18 mouse cellular contexts compared by ENCODE assay signal in the genomic region with DNA sequence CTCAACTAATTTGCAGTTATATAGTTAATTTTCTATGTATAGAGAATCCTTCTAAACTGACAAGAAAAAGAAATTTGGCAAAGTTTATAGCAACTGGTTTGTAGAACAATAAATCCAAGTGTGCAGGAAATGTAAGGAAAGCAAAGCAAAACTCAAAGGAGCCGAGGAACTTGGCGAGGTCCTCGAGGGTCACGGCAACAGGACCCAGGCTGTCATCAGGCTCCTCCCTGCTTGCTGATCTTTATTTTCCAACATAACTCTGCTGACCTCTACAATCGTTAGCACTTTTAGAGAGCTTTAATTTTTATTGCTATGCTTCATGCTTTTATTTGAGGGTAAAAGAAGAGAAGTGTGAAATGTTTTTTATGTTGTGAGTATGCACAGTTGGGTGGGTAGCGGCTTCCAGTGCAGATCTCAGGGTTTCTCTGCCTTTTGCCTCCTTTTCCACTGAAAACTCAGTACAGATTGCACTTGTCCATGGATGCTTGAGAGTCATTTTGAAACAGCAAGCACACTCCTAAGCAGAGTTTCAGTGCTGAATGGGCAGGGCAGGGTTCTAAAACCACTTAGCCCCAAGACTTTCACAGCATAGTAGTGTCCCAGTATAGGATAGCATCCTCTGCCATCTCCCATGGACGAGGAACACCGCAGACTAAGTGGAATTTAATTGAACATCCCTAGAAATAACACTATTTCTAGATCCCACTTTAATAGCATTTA.
DNase-seq lines count a peak whose midpoint lies in the region; ATAC-seq and TF ChIP-seq lines count a peak whose summit lies in the region.
"Had no signal": no experiment of that assay in that cellular context is flagged by ENCODE, and none has a peak within 500 bp of the region (broad histone marks: within the 10 kb centered on the region; RNA-seq: fewer than 3 reads in every experiment).

No protein-coding gene starts in this region.

- no peak overlapping the region for H3K4me2 ChIP-seq in heart, embryonic 15.5 days
- H3K4me2 ChIP-seq in liver, embryonic 12.5 days: no peak overlapping the region
- H3K4me2 ChIP-seq in lung, postnatal 0 days (replicated peaks; ENCODE audit: low read depth, low read length): no peak overlapping the region
- H3K4me2 ChIP-seq: embryonic facial prominence, embryonic 13.5 days; limb, embryonic 13.5 days; midbrain, embryonic 12.5 days; neural tube, embryonic 13.5 days had no signal

- peak; percentile 39 for DNase-seq in adrenal gland, adult 2 months
- DNase-seq in adrenal gland, postnatal 4 days (ENCODE audit: low spot score in 2 of 2): no peak
- DNase-seq in heart, postnatal 4 days: no peak
- DNase-seq in liver: no peak
- peak; percentile 23 for DNase-seq in testis, postnatal 10 days (ENCODE audit: low spot score)
- no peak for DNase-seq in lung, postnatal 0 days (ENCODE audit: low spot score)
- DNase-seq: cerebellum, adult 9-10 months; heart, adult 11 months; lung, adult 2 months; spleen, adult 18-20 months had no signal

- TF ChIP-seq EP300 in lung, postnatal 0 days (IDR thresholded peaks at IDR 0.05): no peak

- no peak for TF ChIP-seq CTCF in lung, postnatal 0 days (IDR thresholded peaks at IDR 0.05)

- no peak for ATAC-seq in heart, embryonic 15.5 days (replicated peaks; ENCODE audit: insufficient number of reproducible peaks, insufficient read depth, low FRiP score, low read depth)
- ATAC-seq in liver, embryonic 12.5 days: no peak
- ATAC-seq in lung, postnatal 0 days: no peak
- ATAC-seq: forebrain, embryonic 16.5 days; intestine, postnatal 0 days had no signal

- no peak overlapping the region for H3K9ac ChIP-seq in heart, embryonic 15.5 days
- H3K9ac ChIP-seq in liver, embryonic 12.5 days: no peak overlapping the region
- no peak overlapping the region for H3K9ac ChIP-seq in lung, postnatal 0 days (replicated peaks; ENCODE audit: low read depth)
- H3K9ac ChIP-seq: embryonic facial prominence, embryonic 13.5 days; limb, embryonic 13.5 days; midbrain, embryonic 12.5 days; neural tube, embryonic 13.5 days had no signal

- H3K9me3 ChIP-seq in heart, embryonic 15.5 days (replicated peaks): no peaks in the 10 kb centered on the region
- H3K9me3 ChIP-seq in liver, embryonic 12.5 days (replicated peaks): no peaks in the 10 kb centered on the region
- no peaks in the 10 kb centered on the region for H3K9me3 ChIP-seq in lung, postnatal 0 days (ENCODE audit: low read length)
- H3K9me3 ChIP-seq: embryonic facial prominence, embryonic 13.5 days; limb, embryonic 13.5 days; midbrain, embryonic 12.5 days; neural tube, embryonic 13.5 days had no signal

- H3K4me1 ChIP-seq in heart, embryonic 15.5 days (replicated peaks): peaks cover 33% of the 10 kb centered on the region
- H3K4me1 ChIP-seq in liver, embryonic 12.5 days: peaks cover 49% of the 10 kb centered on the region
- H3K4me1 ChIP-seq in lung, postnatal 0 days (ENCODE audit: insufficient read depth, low read depth, low read length): no peaks in the 10 kb centered on the region; the same call in 1 of the 2 replicates
- H3K4me1 ChIP-seq: midbrain, embryonic 12.5 days had no signal

- H3K27me3 ChIP-seq in heart, embryonic 15.5 days: no peaks in the 10 kb centered on the region
- H3K27me3 ChIP-seq in liver, embryonic 12.5 days (replicated peaks): peaks cover 7% of the 10 kb centered on the region; the same call in 1 of the 2 replicates
- no peaks in the 10 kb centered on the region for H3K27me3 ChIP-seq in lung, postnatal 0 days (replicated peaks; ENCODE audit: insufficient read depth, low read length)
- H3K27me3 ChIP-seq: embryonic facial prominence, embryonic 13.5 days; limb, embryonic 13.5 days; midbrain, embryonic 12.5 days; neural tube, embryonic 13.5 days had no signal

- H3K36me3 ChIP-seq in heart, embryonic 15.5 days: peaks cover 7% of the 10 kb centered on the region
- H3K36me3 ChIP-seq in liver, embryonic 12.5 days: peaks cover 25% of the 10 kb centered on the region; the same call in 1 of the 2 replicates
- no peaks in the 10 kb centered on the region for H3K36me3 ChIP-seq in lung, postnatal 0 days (ENCODE audit: insufficient read depth, low read length)

- peak overlapping the region; percentile 79 for H3K27ac ChIP-seq in heart, embryonic 15.5 days
- H3K27ac ChIP-seq in liver, embryonic 12.5 days: peak overlapping the region; percentile 26; the same call in 1 of the 2 replicates
- no peak overlapping the region for H3K27ac ChIP-seq in lung, postnatal 0 days (ENCODE audit: low read length)
- H3K27ac ChIP-seq: embryonic facial prominence, embryonic 13.5 days; limb, embryonic 13.5 days; midbrain, embryonic 12.5 days; neural tube, embryonic 13.5 days had no signal

- 65% methylated on average over 8 of the region's 8 CpGs for WGBS in heart, embryonic 15.5 days
- WGBS in liver, embryonic 12.5 days (ENCODE audit: insufficient replicate concordance): 64% methylated on average over 8 of the region's 8 CpGs
- 57% methylated on average over 8 of the region's 8 CpGs for WGBS in lung, postnatal 0 days

- H3K4me3 ChIP-seq in heart, embryonic 15.5 days: no peak overlapping the region
- no peak overlapping the region for H3K4me3 ChIP-seq in liver, embryonic 12.5 days
- H3K4me3 ChIP-seq in lung, postnatal 0 days (ENCODE audit: low read depth, low read length): no peak overlapping the region
- H3K4me3 ChIP-seq: embryonic facial prominence, embryonic 13.5 days; limb, embryonic 13.5 days; midbrain, embryonic 12.5 days; neural tube, embryonic 13.5 days had no signal

Comparison
In these comparisons a context has a peak if more than half of its experiments do, and no peak if none do; other contexts are left out.
1. DNase-seq: peak in adrenal gland, adult 2 months (single experiment) and testis, postnatal 10 days (single experiment); none in adrenal gland, postnatal 4 days (0 of 2), heart, postnatal 4 days (single experiment), liver (single experiment) and lung, postnatal 0 days (single experiment).